Mouse (Mus musculus): ENCODE measurements around the gene Lmod3.

Lmod3 gene

DNA sequence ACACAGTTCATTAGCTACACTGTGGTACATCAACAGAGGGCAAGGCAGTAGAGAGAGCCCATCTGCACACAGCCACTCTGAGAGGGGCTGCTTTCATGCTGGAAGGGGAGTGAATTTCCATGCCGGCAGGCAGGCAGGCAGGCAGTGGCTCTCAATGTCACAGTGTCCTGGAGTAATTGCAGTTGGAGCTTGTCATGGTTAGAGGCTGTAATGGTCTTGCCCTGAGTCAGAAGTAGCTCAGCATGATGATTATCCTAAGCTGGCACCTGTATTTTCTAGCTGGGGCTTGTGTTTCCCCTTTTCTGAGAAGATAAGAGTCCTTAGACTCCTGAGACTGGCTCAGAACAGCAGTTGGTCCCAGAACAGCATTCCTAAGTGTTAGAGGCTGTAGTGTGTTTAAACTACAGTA, 26.5 kb downstream of the Lmod3 start:
- DNase-seq (ENCODE audit: inconsistent ontology term), result no peak

DNA sequence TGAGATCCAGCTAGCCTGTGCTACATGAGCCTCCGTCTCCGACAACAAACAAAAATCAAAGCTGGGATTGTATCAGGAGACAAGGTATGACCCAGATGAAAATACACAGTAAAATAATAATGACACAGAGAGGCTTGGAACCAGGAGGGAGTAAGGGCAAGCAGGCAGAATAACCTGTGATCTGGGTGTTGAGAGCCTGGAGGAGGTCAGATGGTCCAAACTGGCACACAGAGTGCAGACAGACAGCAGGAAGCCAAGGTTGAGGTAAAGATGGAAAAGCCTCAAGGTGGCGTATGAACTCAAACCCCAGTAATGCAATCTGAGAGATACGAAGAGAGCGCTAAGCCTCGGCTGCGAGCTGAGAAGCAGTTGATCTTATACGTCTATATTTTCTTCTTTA, 28.1 kb downstream of the Lmod3 start:
- DNase-seq (ENCODE audit: inconsistent ontology term), result no peak

DNA sequence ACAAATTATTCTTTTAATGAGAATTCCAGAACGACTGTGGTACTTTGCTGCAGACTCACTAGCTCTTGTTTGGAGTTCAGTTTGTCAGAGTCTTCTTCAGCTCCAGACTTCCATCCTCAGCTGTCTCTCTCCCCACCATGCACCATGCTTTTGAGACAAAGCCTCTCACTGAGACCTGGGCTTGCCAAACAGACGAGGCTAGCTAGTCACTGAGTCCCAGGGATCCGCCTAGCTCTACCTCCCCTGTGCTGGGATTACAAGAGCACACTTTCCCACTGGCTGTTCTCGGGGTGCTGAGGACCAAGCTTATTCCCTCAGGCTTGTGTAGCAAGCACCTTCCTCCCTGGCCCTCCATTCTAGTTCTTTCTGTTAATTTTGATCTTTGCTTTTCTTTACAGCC, 29.0 kb downstream of the Lmod3 start:
- DNase-seq (ENCODE audit: inconsistent ontology term), result no peak

DNA sequence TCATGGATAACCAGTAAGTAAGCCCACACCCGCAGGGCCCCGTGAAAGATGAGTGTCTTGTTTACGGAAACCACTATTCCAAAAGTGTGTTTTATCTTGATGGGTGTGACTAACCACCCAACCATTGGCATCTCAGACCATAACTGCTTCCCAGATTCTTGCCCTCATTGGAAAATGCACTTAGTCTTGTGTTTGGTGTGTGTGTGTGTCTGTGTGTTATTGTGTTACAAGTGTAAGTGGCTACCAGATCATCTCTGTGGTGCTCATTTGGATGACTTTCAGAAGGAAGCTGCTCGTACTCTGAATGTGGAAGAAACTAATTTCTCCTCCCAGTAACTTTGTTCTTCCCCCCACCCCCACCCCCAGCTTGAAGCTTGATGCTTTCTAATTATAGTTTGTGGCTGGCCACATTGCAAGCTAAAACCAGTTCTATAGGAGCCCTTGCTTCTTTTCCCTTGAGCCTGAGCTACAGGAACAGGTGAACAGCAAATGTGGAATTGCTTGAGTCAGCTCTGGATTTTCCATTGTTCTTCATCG, 29.6 kb downstream of the Lmod3 start:
- DNase-seq (ENCODE audit: inconsistent ontology term), result peak; percentile 71

- DNase-seq (ENCODE audit: inconsistent ontology term), result no peak
These were observed 30.2 kb downstream of the Lmod3 start for GRCm38 (mm10) chr6:97222321-97222720.

- no peak for DNase-seq (ENCODE audit: inconsistent ontology term)
These were observed 31.1 kb downstream of the Lmod3 start for GRCm38 (mm10) chr6:97221205-97222025.

DNA sequence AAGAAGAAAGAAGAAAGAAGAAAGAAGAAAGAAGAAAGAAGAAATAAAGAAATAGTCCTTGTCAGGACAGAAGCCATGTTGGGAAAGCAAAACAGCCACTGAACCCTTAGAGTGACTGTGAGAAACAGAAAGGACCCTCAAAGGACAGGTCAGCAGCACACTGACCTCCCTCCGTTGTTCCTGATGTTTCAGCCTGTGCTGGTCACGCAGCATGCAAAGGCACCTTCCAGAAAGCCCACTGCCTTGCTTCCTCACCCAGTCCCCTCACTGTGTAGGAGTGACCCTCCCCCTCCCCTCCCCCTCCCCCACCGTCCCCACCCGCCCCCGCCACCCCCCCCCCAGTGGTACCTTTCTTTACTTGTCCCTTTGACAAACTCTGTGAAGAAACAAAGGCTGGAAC, 31.9 kb downstream of the Lmod3 start:
- no peak for DNase-seq (ENCODE audit: inconsistent ontology term)

GRCm38 (mm10) chr6:97216154-97216821, 36.3 kb downstream of the Lmod3 start:
- DNase-seq (ENCODE audit: inconsistent ontology term), result no peak

- peak; percentile 82 for DNase-seq (ENCODE audit: inconsistent ontology term)
These were observed 40.6 kb downstream of the Lmod3 start for GRCm38 (mm10) chr6:97211981-97212380.

GRCm38 (mm10) chr6:97210962-97211601, 41.5 kb downstream of the Lmod3 start:
- peak; percentile 50 for DNase-seq (ENCODE audit: inconsistent ontology term)

DNA sequence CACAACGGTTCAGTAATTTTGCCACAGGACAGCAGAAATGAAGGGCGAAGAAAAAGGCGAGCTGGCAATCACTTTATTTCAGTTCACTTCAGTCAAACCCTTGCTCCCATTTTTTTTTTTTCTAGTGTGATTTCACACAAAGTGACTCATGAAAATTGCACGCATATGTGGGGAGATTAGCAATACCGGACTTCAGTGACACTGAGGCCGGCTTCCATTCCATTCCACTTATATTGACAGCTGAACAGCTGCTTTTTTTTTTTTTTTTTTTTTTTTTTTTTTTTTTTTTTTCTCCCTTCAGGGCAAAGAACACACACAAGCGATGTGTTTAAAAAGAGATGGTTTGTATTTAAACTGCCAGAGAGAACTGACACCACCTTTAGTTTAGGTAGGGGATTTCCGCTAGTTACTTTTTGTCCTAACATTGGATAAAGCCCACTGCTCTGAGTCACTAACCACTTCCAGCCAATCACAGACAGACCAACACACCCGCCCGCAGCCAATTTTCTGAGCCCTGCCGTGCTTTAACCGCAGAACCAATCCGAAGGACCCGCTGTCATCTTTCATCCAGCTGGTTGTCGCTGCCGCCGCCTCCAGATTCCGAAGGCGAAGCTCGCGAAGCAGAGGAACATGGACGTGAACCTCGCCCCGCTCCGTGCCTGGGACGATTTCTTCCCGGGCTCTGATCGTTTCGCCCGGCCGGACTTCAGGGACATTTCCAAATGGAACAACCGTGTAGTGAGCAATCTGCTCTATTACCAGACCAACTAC, 42.2 kb downstream of the Lmod3 start, which contains the start of gene Arl6ip5:
Arl6ip5 (plus strand) TSS at position 499 of the 771 bp plus-strand sequence.
- peak; percentile 93 for DNase-seq (ENCODE audit: inconsistent ontology term)

GRCm38 (mm10) chr6:97209751-97210150, 42.8 kb downstream of the Lmod3 start:
- DNase-seq (ENCODE audit: inconsistent ontology term), result no peak

GRCm38 (mm10) chr6:97209201-97209600, 43.4 kb downstream of the Lmod3 start:
- DNase-seq (ENCODE audit: inconsistent ontology term), result no peak

GRCm38 (mm10) chr6:97208406-97208805, 44.2 kb downstream of the Lmod3 start:
- no peak for DNase-seq (ENCODE audit: inconsistent ontology term)

GRCm38 (mm10) chr6:97207085-97207484, 45.5 kb downstream of the Lmod3 start:
- DNase-seq (ENCODE audit: inconsistent ontology term), result no peak

- peak; percentile 100 for DNase-seq (ENCODE audit: inconsistent ontology term)
These were observed 47.1 kb downstream of the Lmod3 start, which contains the start of gene Uba3 for GRCm38 (mm10) chr6:97205439-97205885. Gene Uba3, minus strand, starts transcription at chr6:97205647.

- no peak for DNase-seq (ENCODE audit: inconsistent ontology term)
These were observed 47.6 kb downstream of the Lmod3 start for GRCm38 (mm10) chr6:97204952-97205351.

DNA sequence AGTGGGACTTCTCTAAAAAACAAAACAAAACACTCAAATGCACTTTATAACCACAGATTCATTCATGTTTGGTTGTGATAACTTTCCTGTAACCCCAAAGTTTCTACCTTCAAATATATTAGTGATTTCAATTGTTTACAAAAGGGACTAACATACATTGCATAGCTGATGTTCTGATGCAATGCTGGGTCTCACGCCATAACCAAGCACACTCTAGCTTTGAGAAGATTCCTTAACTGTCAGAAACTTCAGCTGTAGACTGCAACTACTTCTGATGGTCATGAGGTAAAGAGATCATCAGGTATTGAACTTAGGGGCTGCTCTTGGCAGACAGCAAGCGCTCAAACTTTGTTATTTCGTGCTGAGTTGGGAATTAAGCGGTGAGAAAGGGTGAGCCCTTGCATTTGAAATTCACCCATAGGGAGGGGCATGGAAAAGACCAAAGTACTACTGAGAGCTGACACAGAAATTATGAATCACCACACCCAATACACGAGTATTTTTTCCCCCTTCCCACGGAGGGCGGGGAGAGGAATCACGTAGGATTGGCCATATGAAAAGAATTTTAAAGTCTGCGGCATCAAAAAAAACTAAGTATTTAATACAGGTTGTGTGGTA, 48.2 kb downstream of the Lmod3 start:
- DNase-seq (ENCODE audit: inconsistent ontology term), result peak; percentile 53

GRCm38 (mm10) chr6:97202477-97202876, 50.1 kb downstream of the Lmod3 start:
- no peak for DNase-seq (ENCODE audit: inconsistent ontology term)

GRCm38 (mm10) chr6:97200437-97200836, 52.1 kb downstream of the Lmod3 start:
- DNase-seq (ENCODE audit: inconsistent ontology term), result no peak

All from Muller cell, postnatal 12 days (primary cell).